In the genomic region with DNA sequence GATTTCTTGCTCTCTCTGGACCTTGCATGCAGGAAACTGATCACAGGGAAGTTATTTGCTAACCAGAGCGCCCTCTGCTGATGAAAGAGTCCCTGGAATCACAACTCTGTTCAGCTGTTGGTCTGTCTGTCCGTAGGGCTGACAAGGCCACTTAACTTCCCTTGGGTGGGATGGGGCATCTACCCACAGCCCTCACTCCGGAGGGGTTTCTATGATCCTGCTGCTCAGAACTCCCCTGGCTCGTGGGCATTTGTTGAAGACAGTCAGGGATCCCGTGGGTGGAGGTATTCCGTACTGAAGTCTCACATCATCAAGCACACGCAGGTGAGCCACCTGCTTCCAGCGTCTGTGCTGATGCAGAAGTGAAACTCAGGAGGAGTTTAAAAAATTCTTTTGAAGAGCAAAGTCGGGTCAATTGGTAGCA, we compare ENCODE assay signal across 8 mouse cellular contexts. TPM values are rescaled to one million over a fixed set of nuclear protein-coding genes. Genes with fewer than 3 reads are reported as not detected.
DNase-seq lines count a peak whose midpoint lies in the region; ATAC-seq lines count a peak whose summit lies in the region.
"Had no signal": no experiment of that assay in that cellular context is flagged by ENCODE, and none has a peak within 500 bp of the region (broad histone marks: within the 10 kb centered on the region; RNA-seq: fewer than 3 reads in every experiment).

No protein-coding gene starts in this region.

- WGBS in midbrain, embryonic 14.5 days, result 35% methylated on average over 9 of the region's 9 CpGs
- 42% methylated on average over 9 of the region's 9 CpGs for WGBS in midbrain, embryonic 13.5 days

- peaks cover 3% of the 10 kb centered on the region; the same call in 1 of the 2 replicates for H3K4me1 ChIP-seq in midbrain, embryonic 14.5 days (ENCODE audit: control insufficient read depth, insufficient read depth, low read length)
- peaks cover 7% of the 10 kb centered on the region for H3K4me1 ChIP-seq in midbrain, embryonic 13.5 days (replicated peaks)

- no peaks in the 10 kb centered on the region for H3K9me3 ChIP-seq in midbrain, embryonic 14.5 days (ENCODE audit: control insufficient read depth, low read length)
- H3K9me3 ChIP-seq in midbrain, embryonic 13.5 days, result no peaks in the 10 kb centered on the region
- H3K9me3 ChIP-seq: heart, embryonic 13.5 days had no signal

- H3K27me3 ChIP-seq in midbrain, embryonic 14.5 days (ENCODE audit: control insufficient read depth, insufficient read depth, low read length), result 0 out of 2 replicates have a peak, but pooled peaks cover 3% of the 10 kb centered on the region
- peaks cover 26% of the 10 kb centered on the region for H3K27me3 ChIP-seq in midbrain, embryonic 13.5 days
- H3K27me3 ChIP-seq: heart, embryonic 13.5 days had no signal

- ATAC-seq in midbrain, embryonic 14.5 days (ENCODE audit: low FRiP score, low TSS enrichment), result no peak
- ATAC-seq in midbrain, embryonic 13.5 days, result no peak

- H3K9ac ChIP-seq in midbrain, embryonic 14.5 days (replicated peaks; ENCODE audit: low read length), result no peak overlapping the region
- H3K9ac ChIP-seq in midbrain, embryonic 13.5 days (replicated peaks), result no peak overlapping the region
- H3K9ac ChIP-seq: heart, embryonic 13.5 days had no signal

- H3K36me3 ChIP-seq in midbrain, embryonic 14.5 days (ENCODE audit: control insufficient read depth, insufficient read depth, low read length), result no peaks in the 10 kb centered on the region
- no peaks in the 10 kb centered on the region for H3K36me3 ChIP-seq in midbrain, embryonic 13.5 days
- H3K36me3 ChIP-seq: heart, embryonic 13.5 days had no signal

- H3K27ac ChIP-seq in midbrain, embryonic 14.5 days (replicated peaks; ENCODE audit: low read depth, low read length), result no peak overlapping the region
- no peak overlapping the region for H3K27ac ChIP-seq in midbrain, embryonic 13.5 days
- H3K27ac ChIP-seq: heart, embryonic 13.5 days had no signal

- no peak overlapping the region for H3K4me3 ChIP-seq in midbrain, embryonic 14.5 days (replicated peaks; ENCODE audit: low read depth, low read length)
- no peak overlapping the region for H3K4me3 ChIP-seq in midbrain, embryonic 13.5 days (replicated peaks)
- H3K4me3 ChIP-seq: heart, embryonic 13.5 days had no signal

- H3K4me2 ChIP-seq in midbrain, embryonic 14.5 days (ENCODE audit: low read length), result no peak overlapping the region
- H3K4me2 ChIP-seq in midbrain, embryonic 13.5 days (replicated peaks), result no peak overlapping the region
- H3K4me2 ChIP-seq: heart, embryonic 13.5 days had no signal

- DNase-seq in midbrain, embryonic 14.5 days, result peak; percentile 88
- peak; percentile 69 for DNase-seq in ZHBTc4 (ENCODE audit: low read depth, low spot score)
- DNase-seq in embryo, embryonic 10.5 days (ENCODE audit: low spot score), result peak; percentile 86
- DNase-seq in kidney, adult 9 months, result peak; percentile 72
- DNase-seq in lung, adult 18-20 months, result peak; percentile 29 to 46
- peak; percentile 75 for DNase-seq in right cerebral cortex, postnatal 4 days

RNA-seq across cellular contexts. Expression of a gene that starts 4.9 kb away (rescaled TPM):
- 3.0 and 3.9 TPM in 2 replicates for polyA plus RNA-seq in midbrain, embryonic 14.5 days (2014; fragmentation: Nextera tagmentation; extraction: Ambion mirVana)
- polyA plus RNA-seq in midbrain, embryonic 13.5 days (2015; fragmentation: Nextera tagmentation; extraction: Ambion mirVana), result 1.2 and 1.7 TPM in 2 replicates

Comparison
In these comparisons a context has a peak if more than half of its experiments do, and no peak if none do; other contexts are left out.
1. DNase-seq: peak in every context shown above with its lines; median percentile 88 in midbrain, embryonic 14.5 days; 86 in embryo, embryonic 10.5 days; 75 in right cerebral cortex, postnatal 4 days; 72 in kidney, adult 9 months; 69 in ZHBTc4; 38 in lung, adult 18-20 months.